Mouse (Mus musculus) gonadal fat pad, adult 2 months (tissue): ENCODE data around the gene Pfn3. TPM values are rescaled to one million over a fixed set of nuclear protein-coding genes. Genes with fewer than 3 reads are reported as not detected.

ENCODE experiments used
- DNase-seq: peaks from one replicate; pipeline ENCODE4 v3.0.0-alpha.2; 2012; ENCODE audit warnings: low read depth
- polyA plus RNA-seq: library from polyadenylated mRNA; depleted of rRNA; stranded (reverse); fragments of >200 nt; gene quantifications from 2 replicates; pipeline ENCODE4 v1.2.3, GENCODE M21; 2012

Gene Pfn3
- polyA plus RNA-seq, 1 experiment = 0.26 TPM

- DNase-seq = no peak
Measured at GRCm38 (mm10) chr13:55430566-55430965, 15.5 kb upstream of the Pfn3 start.

DNA sequence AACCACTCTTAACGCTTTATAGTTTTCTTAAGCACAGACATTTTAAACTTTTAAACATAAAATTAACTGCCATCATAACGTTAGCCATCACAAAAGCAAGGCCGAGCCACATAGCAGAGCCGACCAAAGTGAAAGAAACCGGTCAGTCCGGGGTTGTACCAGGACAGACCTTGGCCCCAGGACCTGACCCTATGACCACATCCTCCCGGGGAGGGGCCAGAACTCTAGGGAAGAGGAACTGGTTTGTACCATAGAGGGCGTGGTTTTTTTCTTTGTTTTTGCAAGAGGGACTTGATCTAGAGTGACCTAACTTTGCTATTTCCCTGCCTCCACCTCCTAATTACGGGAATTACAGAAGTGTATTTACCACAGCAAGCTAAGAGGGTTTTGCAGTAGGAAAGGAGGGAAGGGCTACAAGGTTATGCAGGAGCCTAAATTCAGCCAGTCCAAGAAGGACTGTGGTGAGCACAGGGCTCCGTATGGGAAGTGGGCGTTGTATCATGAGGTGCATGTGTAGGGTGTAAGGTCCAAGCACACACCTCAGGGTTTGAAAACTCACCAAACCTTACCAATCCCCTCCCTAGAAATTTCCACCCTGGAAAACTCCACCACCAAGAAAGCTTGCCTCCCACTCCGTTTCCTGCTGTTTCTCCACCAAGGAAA, 14.3 kb upstream of the Pfn3 start:
- DNase-seq = no peak

GRCm38 (mm10) chr13:55426613-55427012, 11.6 kb upstream of the Pfn3 start, which contains the start of gene F12:
Gene F12 (minus strand): TSS chr13:55426793.
- no peak for DNase-seq

- DNase-seq = no peak
Measured at GRCm38 (mm10) chr13:55420933-55421800, 6.1 kb upstream of the Pfn3 start.

DNA sequence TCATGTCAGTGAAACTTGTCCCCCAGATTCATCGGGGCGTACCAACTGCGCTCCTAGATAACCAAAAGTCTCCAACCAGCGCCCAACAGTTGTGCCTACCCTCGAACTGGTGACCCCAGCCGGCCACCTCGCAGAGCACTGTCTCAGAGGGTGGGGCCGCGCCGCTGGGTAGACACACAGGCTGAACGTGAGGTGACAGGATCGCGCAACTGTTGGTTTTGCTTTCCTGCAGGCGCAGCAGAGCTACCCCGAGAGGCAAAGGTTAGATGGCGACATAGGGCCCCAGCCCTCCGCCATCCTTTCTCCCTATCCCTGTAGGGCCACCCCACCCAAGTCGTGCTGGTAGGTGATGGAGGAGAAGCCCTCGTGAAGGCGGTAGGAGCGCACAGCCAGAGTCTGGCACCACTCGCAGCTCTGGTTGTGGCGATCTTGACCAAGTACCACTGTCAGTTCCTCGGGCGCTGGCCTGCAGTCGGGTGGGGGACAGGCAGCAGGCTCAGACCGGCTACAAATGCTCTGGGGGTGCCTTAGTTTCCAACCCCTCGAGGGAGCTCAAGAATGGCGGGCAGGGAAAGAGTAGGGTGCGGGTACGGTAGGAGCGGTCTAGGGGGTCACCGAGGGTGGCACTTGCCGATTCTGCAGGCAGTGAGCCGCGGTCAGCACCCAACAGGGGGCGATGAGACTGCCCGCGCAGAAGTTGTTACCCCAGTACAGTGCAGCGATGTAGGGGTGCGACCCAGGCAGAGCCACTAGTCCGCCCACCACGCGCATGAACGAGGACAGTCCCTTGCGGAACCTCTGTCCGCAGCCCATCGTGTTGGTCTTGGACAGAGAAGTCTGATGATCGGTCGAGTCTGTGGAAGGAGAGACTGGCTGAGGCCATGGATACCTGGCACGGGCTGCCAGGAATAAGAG, 5.2 kb upstream of the Pfn3 start:
- no peak for DNase-seq

GRCm38 (mm10) chr13:55419142-55419541, 4.1 kb upstream of the Pfn3 start:
- no peak for DNase-seq

DNA sequence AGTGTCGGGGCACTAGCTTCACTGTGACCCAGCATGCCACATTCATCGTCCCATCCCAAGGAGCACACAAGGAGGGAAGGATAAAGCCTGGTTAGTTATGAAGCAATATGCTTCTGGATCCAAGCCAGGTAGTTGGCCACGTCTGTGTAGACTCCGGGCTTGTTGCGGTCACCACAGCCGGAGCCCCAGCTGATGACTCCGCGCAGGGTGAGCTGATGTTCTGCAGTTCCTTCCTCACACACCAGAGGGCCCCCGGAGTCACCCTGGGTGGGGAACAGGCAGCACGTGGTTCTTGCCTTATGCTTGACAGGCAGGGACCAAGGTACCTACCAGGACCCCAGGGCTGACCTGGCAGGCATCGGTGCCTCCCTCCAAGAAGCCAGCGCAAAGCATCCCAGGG, 3.0 kb upstream of the Pfn3 start:
- DNase-seq = no peak

DNA sequence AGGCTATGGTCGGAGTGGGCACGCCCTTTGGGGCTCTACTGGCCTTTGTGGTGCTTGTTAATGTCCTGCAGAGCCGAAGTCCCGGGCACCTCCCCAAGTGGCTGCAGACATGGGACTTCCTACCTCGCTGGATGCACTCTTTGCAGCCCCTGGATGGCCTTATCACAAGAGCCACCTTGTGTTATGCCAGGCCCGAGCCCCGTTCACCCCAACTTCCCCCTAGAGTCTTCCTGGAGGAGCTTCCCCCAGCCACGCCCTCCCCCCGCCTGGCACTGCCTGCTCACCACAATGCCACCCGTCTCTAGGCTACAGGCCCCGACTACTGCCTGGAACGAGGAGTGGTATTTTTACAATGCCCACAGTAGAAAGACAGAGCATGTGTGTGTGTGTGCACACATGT, 1.7 kb downstream of the Pfn3 start:
- no peak for DNase-seq

DNA sequence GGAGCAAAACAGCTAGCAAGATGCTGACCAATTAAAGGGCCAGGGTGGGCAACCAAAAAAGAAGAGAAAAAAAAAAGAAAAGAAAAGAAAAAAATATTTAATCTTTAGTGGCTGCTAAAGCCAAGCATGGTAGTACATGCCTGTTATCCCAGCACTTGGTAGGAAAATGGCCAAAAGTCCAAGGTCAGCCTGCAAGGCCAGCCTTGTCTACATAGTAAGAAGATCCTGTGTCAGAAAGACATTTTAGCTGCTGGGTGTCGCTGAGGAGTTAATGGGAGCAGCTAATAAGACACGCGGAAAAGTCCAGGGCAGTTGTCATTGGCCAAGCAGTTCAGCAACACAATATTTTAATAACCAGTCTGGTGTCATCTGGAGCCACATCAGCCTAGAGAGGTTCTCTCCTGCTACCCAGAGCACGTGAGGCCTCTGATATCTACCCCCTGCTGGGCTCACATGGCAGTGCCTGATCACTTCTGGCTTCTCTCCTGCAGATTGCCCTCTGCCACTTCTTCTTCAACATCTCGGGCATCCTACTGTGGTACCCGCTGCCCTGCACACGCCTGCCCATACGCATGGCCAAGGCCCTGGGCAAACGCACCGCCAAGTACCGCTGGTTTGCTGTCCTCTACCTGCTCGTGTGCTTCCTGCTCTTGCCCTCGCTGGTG, 2.3 kb downstream of the Pfn3 start:
- DNase-seq = no peak

- DNase-seq = no peak
Measured at GRCm38 (mm10) chr13:55411826-55412225, 3.2 kb downstream of the Pfn3 start.

- no peak for DNase-seq
Measured at GRCm38 (mm10) chr13:55408546-55409120, 6.4 kb downstream of the Pfn3 start.

DNA sequence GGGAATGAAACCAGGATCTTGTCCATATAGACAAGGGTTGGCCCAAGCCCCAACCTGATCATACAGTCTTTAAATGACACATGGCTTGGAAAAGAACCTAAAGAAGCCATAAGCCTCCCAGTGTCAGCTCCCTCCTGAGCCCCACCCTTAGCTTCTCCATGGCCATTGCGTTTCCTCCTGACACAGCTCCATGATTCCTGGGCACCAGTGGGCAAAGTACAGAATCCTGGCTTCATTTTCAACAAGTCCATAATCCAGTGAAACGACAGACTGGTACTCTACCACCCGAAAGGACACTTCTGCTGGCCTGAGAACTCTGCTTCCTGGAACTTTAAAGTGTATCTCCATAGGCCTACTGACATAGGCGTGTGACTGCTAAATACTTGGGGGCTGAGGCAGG, 7.7 kb downstream of the Pfn3 start:
- DNase-seq = no peak

GRCm38 (mm10) chr13:55405783-55406390, 9.1 kb downstream of the Pfn3 start:
- DNase-seq = no peak

- DNase-seq = no peak
Measured at GRCm38 (mm10) chr13:55404853-55405782, 9.9 kb downstream of the Pfn3 start.

DNA sequence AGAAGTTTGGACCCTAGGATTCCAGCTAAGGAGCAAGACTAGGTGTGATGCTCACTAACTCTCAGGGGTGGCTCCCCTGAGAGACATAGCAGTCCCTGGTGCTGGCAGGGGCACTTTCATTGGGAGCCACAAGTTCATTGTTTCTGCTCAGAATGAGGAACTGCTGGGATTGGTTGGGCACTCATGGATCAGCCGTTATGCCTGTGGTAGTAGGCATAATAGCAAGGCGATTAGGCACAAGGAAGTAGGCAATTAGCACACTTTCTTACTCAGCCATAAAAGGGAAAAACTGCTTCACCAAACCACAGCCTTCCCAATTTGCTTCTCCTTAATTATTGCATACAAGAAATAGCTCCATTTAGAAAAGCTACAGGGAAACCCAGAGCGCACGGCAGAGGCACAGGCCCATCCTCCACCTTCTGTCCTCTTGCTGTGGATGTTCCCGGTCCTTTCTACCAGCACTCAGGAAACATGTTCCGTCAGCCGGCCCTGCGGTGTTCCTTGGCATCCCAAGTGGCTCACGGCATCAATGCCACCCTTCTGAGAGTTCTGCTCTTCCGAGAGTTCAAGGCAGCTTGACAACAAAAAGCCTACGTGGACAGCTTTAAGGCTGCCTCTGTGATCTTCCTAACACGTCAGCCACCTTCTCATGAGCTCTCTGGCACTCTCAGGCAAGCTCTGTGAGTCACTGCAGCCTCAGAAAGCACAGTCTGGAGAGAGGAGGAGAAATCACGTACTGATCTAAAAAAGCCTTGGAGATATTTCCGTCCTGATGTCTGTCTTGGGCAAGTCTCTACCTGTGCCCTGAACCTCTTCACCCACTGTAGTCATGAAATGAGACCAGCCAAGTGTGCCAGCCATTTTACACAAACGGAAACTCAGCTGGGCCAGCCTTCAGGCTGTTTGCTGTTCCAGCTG, 10.8 kb downstream of the Pfn3 start:
- DNase-seq = peak; percentile 96

DNA sequence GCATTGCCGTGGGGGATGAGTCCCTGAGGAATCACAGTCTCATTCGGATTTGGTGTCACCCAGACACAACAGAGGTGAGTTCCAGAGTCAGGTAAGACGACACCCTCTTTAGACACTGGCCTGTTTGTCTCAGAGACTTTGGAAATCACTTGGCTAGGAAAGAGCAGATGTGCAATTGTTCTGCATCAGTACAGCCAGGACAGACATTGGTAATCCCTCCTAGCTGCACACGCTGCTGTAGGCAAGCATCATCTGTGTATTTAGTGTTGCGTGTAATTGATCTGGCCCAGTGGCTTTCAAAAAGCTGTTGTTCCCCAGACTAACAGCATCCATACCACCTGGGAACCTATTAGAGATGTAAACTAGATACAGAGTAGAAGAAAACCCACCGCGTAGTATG, 11.8 kb downstream of the Pfn3 start:
- no peak for DNase-seq

GRCm38 (mm10) chr13:55400039-55400346, 15.0 kb downstream of the Pfn3 start:
- DNase-seq = no peak

- no peak for DNase-seq
Measured at GRCm38 (mm10) chr13:55399300-55400038, 15.6 kb downstream of the Pfn3 start.
